Mouse (Mus musculus): ENCODE results near the gene Calr. TPM values are rescaled to one million over a fixed set of nuclear protein-coding genes. Genes with fewer than 3 reads are reported as not detected.

The Calr gene
- polyA plus RNA-seq, 1 experiment: 687 TPM

GRCm38 (mm10) chr8:84873016-84873415 is 26.3 kb upstream of the Calr start:
- peaks cover 21% of the 10 kb centered on the region for H3K36me3 ChIP-seq (ENCODE audit: control insufficient read depth, insufficient read depth)
- no peaks in the 10 kb centered on the region for H3K27me3 ChIP-seq (ENCODE audit: control insufficient read depth, insufficient read depth, insufficient read length)
- no peak overlapping the region for H3ac ChIP-seq (ENCODE audit: control insufficient read depth, insufficient read length, low read depth)
- no peaks in the 10 kb centered on the region for H3K79me3 ChIP-seq (ENCODE audit: low read depth)
- no peaks in the 10 kb centered on the region for H3K79me2 ChIP-seq (ENCODE audit: control insufficient read depth, insufficient read depth)
- no peak overlapping the region for H3K4me3 ChIP-seq (ENCODE audit: insufficient read depth, poor library complexity, severe bottlenecking)
- TF ChIP-seq CEBPB (IDR thresholded peaks at IDR 0.05; ENCODE audit: low read depth) (no peak), USF1 (IDR thresholded peaks at IDR 0.05; ENCODE audit: low read depth) (no peak), FOSL1 (IDR thresholded peaks at IDR 0.05; ENCODE audit: insufficient read depth, low read length, poor library complexity, severe bottlenecking) (no peak), MYOD1 (IDR thresholded peaks at IDR 0.05; ENCODE audit: control insufficient read depth, insufficient read length, low read depth) (no peak), MAX (IDR thresholded peaks at IDR 0.05) (no peak), MYOG (IDR thresholded peaks at IDR 0.05; ENCODE audit: control insufficient read depth, extremely low read depth, insufficient read length) (no peak), CTCF (IDR thresholded peaks at IDR 0.05; ENCODE audit: control insufficient read depth, insufficient read depth, insufficient read length) (no peak)

- TF ChIP-seq USF1 (IDR thresholded peaks at IDR 0.05; ENCODE audit: low read depth) (no peak), MYOD1 (IDR thresholded peaks at IDR 0.05; ENCODE audit: control insufficient read depth, insufficient read length, low read depth) (no peak), CTCF (IDR thresholded peaks at IDR 0.05; ENCODE audit: control insufficient read depth, insufficient read depth, insufficient read length) (no peak), FOSL1 (IDR thresholded peaks at IDR 0.05; ENCODE audit: insufficient read depth, low read length, poor library complexity, severe bottlenecking) (no peak), CEBPB (IDR thresholded peaks at IDR 0.05; ENCODE audit: low read depth) (no peak), MAX (IDR thresholded peaks at IDR 0.05) (no peak), MYOG (IDR thresholded peaks at IDR 0.05; ENCODE audit: control insufficient read depth, extremely low read depth, insufficient read length) (no peak)
- H3K79me2 ChIP-seq (ENCODE audit: control insufficient read depth, insufficient read depth): no peaks in the 10 kb centered on the region
- H3K4me3 ChIP-seq (ENCODE audit: insufficient read depth, poor library complexity, severe bottlenecking): no peak overlapping the region
- no peaks in the 10 kb centered on the region for H3K27me3 ChIP-seq (ENCODE audit: control insufficient read depth, insufficient read depth, insufficient read length)
- H3ac ChIP-seq (ENCODE audit: control insufficient read depth, insufficient read length, low read depth): no peak overlapping the region
- H3K36me3 ChIP-seq (ENCODE audit: control insufficient read depth, insufficient read depth): peaks cover 27% of the 10 kb centered on the region
- no peaks in the 10 kb centered on the region for H3K79me3 ChIP-seq (ENCODE audit: low read depth)
These were observed 25.7 kb upstream of the Calr start for GRCm38 (mm10) chr8:84872309-84872965.

GRCm38 (mm10) chr8:84871376-84872308 is 24.9 kb upstream of the Calr start, which contains the start of gene Syce2:
TSS of gene Syce2 (plus strand) at chr8:84872111.
- peaks cover 34% of the 10 kb centered on the region for H3K36me3 ChIP-seq (ENCODE audit: control insufficient read depth, insufficient read depth)
- no peaks in the 10 kb centered on the region for H3K27me3 ChIP-seq (ENCODE audit: control insufficient read depth, insufficient read depth, insufficient read length)
- H3ac ChIP-seq (ENCODE audit: control insufficient read depth, insufficient read length, low read depth): no peak within 1 kb of the TSS
- no peaks in the 10 kb centered on the region for H3K79me3 ChIP-seq (ENCODE audit: low read depth)
- no peak for TF ChIP-seq USF1 (IDR thresholded peaks at IDR 0.05; ENCODE audit: low read depth)
- no peaks in the 10 kb centered on the region for H3K79me2 ChIP-seq (ENCODE audit: control insufficient read depth, insufficient read depth)
- H3K4me3 ChIP-seq (ENCODE audit: insufficient read depth, poor library complexity, severe bottlenecking): no peak within 1 kb of the TSS

- H3K79me3 ChIP-seq (ENCODE audit: low read depth): peaks cover 31% of the 10 kb centered on the region
- H3ac ChIP-seq (ENCODE audit: control insufficient read depth, insufficient read length, low read depth): peak within 1 kb of the TSS; percentile 90
- peaks cover 28% of the 10 kb centered on the region for H3K36me3 ChIP-seq (ENCODE audit: control insufficient read depth, insufficient read depth)
- peaks cover 44% of the 10 kb centered on the region for H3K79me2 ChIP-seq (ENCODE audit: control insufficient read depth, insufficient read depth)
- no peaks in the 10 kb centered on the region for H3K27me3 ChIP-seq (ENCODE audit: control insufficient read depth, insufficient read depth, insufficient read length)
- peak; percentile 94 for TF ChIP-seq MAX (IDR thresholded peaks at IDR 0.05)
- TF ChIP-seq USF1 (IDR thresholded peaks at IDR 0.05; ENCODE audit: low read depth): no peak
- no peak for TF ChIP-seq MYOG (IDR thresholded peaks at IDR 0.05; ENCODE audit: control insufficient read depth, extremely low read depth, insufficient read length)
- no peak for TF ChIP-seq MYOD1 (IDR thresholded peaks at IDR 0.05; ENCODE audit: control insufficient read depth, insufficient read length, low read depth)
- H3K4me3 ChIP-seq (ENCODE audit: insufficient read depth, poor library complexity, severe bottlenecking): peak within 1 kb of the TSS; percentile 99
These were observed 10.2 kb upstream of the Calr start, which contains the start of gene Farsa for GRCm38 (mm10) chr8:84856864-84857441. TSS of gene Farsa (plus strand) at chr8:84856989.

GRCm38 (mm10) chr8:84856434-84856833 is 9.7 kb upstream of the Calr start:
- peak overlapping the region; percentile 99 for H3K4me3 ChIP-seq (ENCODE audit: insufficient read depth, poor library complexity, severe bottlenecking)
- H3K79me3 ChIP-seq (ENCODE audit: low read depth): peaks cover 31% of the 10 kb centered on the region
- peaks cover 44% of the 10 kb centered on the region for H3K79me2 ChIP-seq (ENCODE audit: control insufficient read depth, insufficient read depth)
- H3ac ChIP-seq (ENCODE audit: control insufficient read depth, insufficient read length, low read depth): no peak overlapping the region
- no peaks in the 10 kb centered on the region for H3K27me3 ChIP-seq (ENCODE audit: control insufficient read depth, insufficient read depth, insufficient read length)
- TF ChIP-seq MYOG (IDR thresholded peaks at IDR 0.05; ENCODE audit: control insufficient read depth, extremely low read depth, insufficient read length) (no peak), MYOD1 (IDR thresholded peaks at IDR 0.05; ENCODE audit: control insufficient read depth, insufficient read length, low read depth) (no peak)
- peaks cover 24% of the 10 kb centered on the region for H3K36me3 ChIP-seq (ENCODE audit: control insufficient read depth, insufficient read depth)

Measured in C2C12 (cell line).